Mouse (Mus musculus) left cerebral cortex, adult 8-10 months (tissue): Measurements from ENCODE around the gene Bcas3. TPM values are rescaled to one million over a fixed set of nuclear protein-coding genes. Genes with fewer than 3 reads are reported as not detected.
"Not testable (repeated sequence)": the region's sequence is repeated elsewhere in the genome, so short reads cannot be mapped to it uniquely, and the experiment has no call there.

ENCODE experiments used
- DNase-seq, 2 experiments: peaks; one replicate each; pipeline ENCODE4 v3.0.0; 2022; ENCODE audit warnings: low spot score in 2 of 2
- total RNA-seq, 4 experiments: library from RNA; stranded (reverse); gene quantifications; 2 replicates each; pipeline ENCODE4 v1.2.4; 2022

The Bcas3 gene
- total RNA-seq, 4 experiments from 2014 or later, result 67.2 to 79.7 (median 75.7) TPM

DNA sequence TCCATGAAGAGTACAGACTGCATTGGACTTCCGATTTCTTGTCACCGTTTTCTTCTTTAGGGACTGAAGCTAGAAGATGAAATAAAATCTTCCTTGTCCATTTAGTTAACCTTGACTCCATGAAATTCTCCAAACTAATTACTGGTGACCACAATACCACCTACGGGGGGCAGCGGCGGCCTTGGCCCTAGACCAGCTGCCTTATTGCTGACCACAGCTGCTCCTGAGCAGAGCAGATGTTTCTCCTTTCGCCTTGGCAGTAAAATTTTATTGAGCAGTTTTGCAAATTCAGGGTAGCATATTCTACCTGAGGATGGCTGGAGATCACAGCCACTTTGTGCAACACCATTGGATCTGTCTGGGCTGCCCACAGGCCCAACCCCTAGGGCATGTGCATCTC is 356.2 kb downstream of the Bcas3 start:
- no peak for DNase-seq

- no peak for DNase-seq
These were observed 357.2 kb downstream of the Bcas3 start for GRCm38 (mm10) chr11:85710155-85710554.

DNA sequence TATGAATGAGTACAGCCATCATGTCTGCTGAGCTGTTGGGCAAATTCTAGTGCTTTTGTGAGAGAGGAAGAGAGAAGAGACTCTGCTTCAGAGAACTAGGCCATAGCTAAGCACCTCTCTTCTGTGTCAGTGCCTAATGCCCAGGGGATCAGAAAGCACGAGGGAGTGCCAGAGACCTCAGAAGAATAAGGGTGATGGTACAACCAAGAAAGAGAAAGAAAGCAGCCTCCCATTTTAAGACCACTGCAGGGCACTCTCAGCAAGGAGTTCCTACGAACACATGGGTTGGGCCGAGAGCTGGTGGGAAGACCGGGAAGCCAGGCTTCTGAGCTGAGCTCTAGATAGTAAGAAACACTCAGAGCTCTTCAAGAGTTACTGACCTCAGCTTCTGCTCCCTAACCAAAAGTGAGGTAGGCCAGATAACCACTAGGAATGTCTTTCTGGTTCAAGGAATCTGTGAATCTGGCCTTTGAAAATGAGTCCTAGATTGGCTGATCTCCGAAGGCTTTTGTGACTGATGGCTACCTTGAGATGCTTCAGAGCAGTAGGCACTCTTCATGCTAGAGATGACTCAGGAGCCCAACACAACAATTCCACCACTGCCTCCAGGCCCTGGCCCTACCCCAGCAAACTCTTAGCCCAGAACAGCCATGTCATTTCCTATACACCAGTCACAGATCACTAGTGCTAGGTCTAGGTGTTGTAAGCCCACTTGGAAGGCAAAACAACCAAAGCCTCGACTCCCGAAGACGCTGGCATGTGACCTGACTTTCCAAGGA is 359.2 kb downstream of the Bcas3 start:
- no peak for DNase-seq

DNA sequence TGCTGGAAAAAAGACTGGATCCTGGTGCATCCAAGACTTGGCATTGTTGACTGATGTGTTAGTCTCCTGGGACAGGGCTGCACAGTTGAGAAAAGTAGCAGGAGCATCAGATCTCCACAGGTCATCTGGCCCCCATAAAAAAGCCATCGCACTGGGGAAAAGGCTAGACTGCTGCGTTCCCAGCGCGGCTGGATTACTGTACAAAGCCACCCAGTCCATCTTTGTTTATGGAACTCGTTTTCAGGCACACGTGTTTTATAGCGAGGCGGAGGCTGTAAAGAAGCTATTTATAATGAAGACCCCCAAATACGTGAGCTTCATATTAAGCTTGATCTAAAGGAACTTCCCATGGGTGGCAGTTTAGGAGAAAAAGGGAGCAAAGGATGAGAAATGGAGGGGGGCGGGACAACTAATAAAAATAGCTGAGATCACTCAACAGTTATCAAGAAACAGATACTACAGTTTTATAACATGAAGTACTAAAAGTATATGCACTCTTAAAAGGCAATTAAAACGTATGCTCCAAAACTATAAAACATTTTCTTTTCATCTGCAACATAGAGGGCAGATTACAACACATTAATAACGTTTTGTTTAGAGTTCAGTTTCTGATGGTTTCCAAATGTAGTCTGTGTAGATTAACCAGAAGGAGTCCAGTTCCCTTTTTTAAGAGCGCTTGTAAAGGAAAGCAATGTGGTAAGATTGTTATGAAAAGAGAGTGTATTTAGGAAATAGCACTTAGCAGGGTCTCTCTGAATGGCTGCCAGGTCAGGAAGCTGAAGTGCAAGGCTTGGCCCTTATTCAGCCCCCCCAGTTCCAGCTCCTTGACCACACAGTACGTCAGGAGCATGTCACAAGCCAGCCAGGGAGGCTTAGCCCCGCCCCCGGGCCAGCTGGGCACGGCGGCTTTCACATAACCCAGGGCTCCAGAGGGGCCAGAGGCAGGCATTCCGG is 360.2 kb downstream of the Bcas3 start:
- DNase-seq, result peak in 1 of 2 experiments; percentile 24

DNA sequence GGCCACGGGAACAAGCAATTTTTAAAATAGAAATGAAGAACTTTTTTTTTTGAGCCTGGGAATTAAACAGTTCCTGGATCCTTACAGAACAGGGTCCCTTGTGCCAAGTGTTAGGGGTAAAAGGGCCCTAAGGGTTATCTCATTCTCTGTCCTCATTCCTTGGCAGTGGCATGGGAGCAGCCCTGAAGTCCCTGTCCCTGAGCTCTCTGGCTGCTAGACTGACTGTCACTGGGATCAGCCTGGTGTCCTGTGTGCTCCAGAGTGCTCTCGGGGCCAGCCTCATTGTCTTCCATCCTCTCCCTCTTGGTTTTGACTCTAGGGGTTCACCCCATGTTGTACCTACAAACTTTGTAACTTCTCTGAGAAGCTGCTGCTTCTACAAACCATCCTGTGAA is 360.8 kb downstream of the Bcas3 start:
- no peak for DNase-seq

DNA sequence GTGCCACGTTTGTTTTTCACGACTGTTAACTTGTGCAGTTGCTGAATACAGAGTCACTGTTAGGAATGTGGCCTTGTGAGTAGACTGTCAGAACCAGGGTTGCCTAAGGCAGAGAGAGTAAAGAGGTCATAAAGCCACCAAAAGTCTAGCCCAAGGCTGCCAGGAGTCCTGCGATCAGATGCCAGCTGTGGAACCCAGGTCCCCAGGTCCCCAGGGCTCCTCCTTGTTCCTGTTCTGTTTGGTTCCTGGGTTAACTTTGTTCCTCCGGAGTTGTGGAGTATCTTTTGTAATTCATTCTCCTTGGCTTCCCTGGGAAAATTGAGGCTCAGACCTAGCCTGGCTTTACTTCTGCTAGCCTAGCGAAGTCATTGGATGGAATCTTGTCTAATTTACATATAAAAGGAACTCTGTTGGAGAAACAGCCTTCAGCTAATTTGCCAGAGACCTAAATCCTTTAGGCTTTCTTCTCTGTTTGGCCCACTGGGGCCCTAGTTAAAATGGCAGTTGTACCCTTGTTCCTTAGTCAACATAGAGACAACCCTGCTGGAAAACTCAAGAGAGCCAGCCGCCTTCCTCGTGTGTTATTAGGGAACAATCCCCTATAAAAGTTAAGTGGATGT is 361.5 kb downstream of the Bcas3 start:
- no peak for DNase-seq

DNA sequence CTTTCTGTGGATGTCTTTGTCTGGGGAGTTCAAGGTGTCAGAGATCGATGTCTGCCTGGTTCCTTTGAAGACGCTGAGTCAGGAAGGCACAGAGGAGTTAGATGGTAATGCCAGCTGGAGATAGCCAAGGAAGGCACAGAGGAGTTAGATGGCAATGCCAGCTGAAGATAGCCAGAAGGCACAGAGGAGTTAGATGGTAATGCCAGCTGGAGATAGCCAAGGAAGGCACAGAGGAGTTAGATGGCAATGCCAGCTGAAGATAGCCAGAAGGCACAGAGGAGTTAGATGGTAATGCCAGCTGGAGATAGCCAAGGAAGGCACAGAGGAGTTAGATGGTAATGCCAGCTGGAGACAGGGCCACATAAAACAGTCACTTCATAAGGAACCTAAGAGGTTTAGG is 363.8 kb downstream of the Bcas3 start:
- DNase-seq, result not testable (repeated sequence)

DNA sequence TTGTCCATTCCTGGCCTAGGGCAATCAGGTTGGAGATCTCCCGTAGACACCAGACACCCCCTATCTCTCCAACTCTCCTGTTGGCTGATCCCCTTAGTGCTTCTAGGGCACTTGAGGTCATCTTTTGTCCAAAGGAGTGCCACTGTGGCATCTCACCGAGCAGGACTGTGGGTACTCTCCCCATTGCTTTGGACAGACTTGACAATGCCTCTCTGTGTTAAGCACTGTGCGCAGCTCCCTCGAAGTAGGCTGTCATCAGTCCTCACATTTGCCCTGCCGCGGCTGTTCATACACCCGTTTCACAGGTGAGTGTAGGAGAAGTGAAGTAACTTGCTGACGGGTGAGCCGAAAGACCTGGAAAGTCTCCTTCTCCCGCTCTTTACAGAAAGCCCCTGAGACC is 366.1 kb downstream of the Bcas3 start:
- no peak for DNase-seq

DNA sequence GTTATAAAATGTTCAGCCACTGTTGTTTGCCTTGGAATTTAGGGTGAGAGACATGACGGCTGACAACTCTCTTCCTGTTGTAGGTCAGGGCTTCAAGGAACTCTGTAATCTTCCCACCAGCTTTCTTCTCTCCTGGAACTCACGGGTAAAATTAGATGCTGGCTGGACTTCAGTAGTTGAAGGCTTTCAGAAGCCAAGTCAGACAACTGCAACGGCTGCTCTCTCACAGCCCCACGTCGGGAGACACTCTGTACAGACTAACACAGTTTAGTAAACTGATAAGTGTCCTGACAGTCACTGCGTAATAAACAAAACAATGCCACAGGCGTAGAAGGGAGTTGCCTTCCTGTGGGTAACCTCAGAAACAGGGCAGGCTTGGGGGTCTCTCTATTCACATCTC is 366.8 kb downstream of the Bcas3 start:
- DNase-seq, result no peak

- DNase-seq, result no peak
These were observed 367.4 kb downstream of the Bcas3 start for GRCm38 (mm10) chr11:85720269-85720773.

- DNase-seq, result no peak
These were observed 369.0 kb downstream of the Bcas3 start for GRCm38 (mm10) chr11:85721986-85722385.

DNA sequence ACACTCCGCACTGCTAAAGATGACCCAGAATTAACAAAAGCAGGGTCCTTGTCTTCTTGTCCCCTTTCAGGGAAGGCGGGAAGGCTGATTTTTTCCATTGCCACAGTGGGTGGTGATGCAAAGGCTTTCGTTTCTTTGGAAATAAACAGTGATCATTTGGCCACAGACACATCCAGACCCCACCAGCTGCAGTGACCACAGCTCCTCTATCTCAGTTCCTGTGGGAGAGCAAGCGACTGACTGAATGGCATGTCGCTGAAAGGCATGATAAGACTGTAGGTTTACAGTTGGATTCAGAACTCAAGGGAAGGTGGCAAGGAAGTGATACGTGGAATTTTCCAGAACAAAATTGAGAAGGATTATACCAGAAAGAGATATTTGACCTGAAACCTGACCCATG is 371.2 kb downstream of the Bcas3 start:
- no peak for DNase-seq

GRCm38 (mm10) chr11:85729725-85730124 is 376.8 kb downstream of the Bcas3 start:
- DNase-seq, result no peak

DNA sequence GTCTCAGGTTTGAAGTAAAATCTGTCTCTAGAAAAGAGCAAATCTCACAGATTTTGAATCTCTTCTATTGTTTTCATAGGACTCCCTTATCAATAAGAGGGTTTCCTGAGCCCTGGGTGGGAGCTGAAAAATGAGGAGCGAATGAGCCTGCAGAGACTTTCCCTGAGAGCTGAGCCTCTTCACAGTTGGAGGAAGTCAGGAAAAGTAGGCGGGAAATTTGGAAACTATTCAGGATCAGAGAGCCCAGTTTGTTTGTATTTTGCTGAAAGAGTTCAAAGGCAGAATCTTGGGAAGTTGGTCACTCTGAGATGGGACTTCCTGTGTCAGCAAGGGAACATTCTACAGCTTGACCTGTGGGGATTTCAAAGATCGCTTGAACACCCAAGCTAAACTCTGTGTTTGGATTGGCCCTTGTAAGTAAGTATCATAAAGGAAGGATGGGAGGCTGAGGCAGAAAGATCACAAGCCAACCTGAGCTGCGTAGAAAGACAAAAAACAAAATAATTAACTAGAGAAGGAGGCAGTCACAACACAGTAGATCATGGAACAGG is 379.6 kb downstream of the Bcas3 start:
- DNase-seq, result no peak

DNA sequence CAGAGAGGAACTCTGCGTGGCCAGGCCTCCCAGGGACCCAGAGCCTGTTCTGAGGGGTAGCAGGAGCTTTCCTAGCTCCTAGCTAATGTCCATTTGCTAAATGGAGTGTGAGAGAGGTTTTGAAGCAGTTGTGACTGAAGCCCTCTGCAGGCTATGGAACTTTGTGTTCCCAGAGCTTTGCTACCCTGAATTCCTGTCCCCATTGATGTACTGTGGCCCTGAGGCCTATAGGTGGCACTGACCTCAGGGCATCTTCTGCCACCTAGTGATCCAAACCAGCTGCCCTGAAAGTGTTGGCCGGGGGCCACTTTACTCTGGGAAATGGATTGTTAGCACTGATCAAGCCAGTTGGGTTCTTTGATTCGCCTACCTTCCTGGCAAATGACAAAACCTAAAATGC is 380.6 kb downstream of the Bcas3 start:
- no peak for DNase-seq

DNA sequence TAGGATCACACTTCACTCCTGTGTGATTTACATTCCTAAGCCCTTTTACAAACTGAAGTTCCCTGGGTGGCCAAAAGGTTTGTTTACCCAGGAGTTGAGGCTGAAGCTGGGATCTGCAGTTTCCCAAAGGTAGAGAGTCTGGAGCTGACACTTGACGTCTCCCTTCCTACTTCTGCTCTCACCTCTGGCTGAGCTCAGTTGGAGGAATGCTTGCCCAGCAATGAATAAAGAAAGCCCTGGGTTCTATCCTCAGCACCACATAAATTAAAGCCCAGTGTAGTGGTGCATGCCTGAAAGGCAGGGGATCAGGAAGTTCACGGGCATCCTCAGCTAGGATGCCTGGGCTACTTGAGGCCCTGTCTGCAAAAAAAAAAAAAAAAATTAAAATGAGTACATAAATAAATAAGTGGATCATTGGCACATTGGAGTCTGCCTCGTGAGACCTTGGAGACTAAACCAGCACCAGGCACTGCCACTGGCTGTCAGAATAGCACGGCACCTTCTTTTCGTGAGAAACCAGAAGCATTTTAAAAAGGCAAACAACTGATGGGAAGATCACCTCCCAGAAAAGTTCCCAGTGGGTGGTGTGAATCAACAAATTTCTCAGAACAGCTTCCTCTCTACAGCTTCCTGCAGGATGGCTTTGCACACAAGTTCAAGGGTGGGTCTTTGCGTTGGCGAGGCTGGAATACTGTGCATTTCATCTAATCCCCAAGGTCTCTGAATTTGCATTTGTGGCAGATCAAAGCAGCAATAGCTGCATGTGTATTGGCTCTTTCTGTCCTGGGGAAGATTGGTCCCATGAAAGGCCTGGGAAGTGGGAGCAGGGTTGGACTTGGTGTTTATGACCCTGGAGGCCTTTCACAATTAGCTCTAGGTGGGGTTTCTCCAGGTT is 381.6 kb downstream of the Bcas3 start:
- no peak for DNase-seq

DNA sequence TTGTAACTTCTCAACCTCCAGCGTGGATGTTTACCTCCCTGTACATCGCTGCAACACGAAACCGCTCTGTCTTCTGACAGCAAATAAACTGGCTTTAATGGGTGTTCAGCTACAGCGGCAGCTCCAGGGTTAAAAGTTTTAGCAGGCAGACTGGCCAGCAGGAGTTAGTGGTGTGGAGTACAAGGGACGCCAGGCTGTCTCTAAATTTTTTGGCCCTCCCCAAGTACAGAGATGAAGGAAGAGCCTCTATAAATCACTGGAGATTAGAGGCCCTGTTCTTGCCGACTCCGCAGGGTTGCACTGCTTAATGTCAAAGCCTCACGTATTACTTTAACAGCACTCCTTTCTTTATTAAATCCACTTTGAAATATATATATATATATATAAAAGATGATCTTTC is 384.3 kb downstream of the Bcas3 start:
- no peak for DNase-seq

GRCm38 (mm10) chr11:85737893-85738292 is 384.9 kb downstream of the Bcas3 start:
- no peak for DNase-seq

GRCm38 (mm10) chr11:85738585-85738984 is 385.6 kb downstream of the Bcas3 start:
- DNase-seq, result no peak

DNA sequence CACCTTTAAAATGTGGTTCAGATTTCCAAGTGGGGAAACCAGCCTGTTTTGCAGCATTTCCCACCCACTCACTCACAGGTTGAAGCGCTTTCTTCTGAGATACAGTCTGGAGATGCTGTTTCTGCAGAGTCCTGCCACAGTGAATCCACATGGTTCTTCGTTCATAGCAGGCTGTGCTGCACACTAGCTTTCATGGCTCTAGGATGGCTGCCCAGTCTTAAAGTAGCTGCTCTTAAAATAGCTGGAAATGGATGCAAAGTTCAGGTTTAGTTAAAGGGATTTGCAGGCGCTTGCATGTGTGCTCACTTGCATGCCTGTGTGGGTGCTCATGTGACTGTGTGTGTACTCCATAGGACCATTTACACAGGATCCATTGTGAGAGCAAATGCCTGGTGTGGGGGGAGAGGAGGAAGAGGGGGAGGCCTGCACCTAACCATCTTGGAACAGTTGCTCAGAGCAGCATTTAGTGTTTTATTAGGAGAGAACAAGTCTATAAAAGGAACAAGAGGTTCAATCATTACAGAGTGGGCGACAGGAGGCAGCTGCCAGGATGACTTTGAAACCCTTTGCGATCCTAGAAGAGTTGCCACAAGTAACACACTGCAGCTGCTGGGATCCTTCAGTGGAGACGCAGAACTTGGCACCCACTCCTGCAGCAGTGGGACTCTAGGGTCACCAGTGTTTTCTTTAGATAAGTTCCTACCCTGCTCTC is 386.5 kb downstream of the Bcas3 start:
- DNase-seq, result peak; percentile 23 to 49
